Mouse (Mus musculus): ENCODE measurements around the gene Tnfsf12.

Tnfsf12 gene

GRCm38 (mm10) chr11:69680136-69680855, 15.4 kb downstream of the Tnfsf12 start:
- DNase-seq, result no peak

- DNase-seq, result no peak
Measured at GRCm38 (mm10) chr11:69679144-69679543, 16.5 kb downstream of the Tnfsf12 start.

- DNase-seq, result peak; percentile 100
Measured at GRCm38 (mm10) chr11:69672211-69672706, 23.4 kb downstream of the Tnfsf12 start, which contains the start of gene Eif4a1. Gene Eif4a1 (minus strand): TSS chr11:69672423.

GRCm38 (mm10) chr11:69671726-69672124, 23.9 kb downstream of the Tnfsf12 start:
- no peak for DNase-seq

GRCm38 (mm10) chr11:69670786-69671725, 24.6 kb downstream of the Tnfsf12 start:
- DNase-seq, result peak; percentile 95

GRCm38 (mm10) chr11:69666665-69667005, 29.0 kb downstream of the Tnfsf12 start:
- no peak for DNase-seq

- no peak for DNase-seq
Measured at GRCm38 (mm10) chr11:69665961-69666664, 29.5 kb downstream of the Tnfsf12 start, which contains the start of gene Cd68. Gene Cd68 (minus strand): TSS chr11:69666153.

- no peak for DNase-seq
Measured at GRCm38 (mm10) chr11:69665457-69665960, 30.1 kb downstream of the Tnfsf12 start.

- DNase-seq, result no peak
Measured at GRCm38 (mm10) chr11:69664841-69665240, 30.8 kb downstream of the Tnfsf12 start.

- no peak for DNase-seq
Measured at GRCm38 (mm10) chr11:69663795-69664194, 31.9 kb downstream of the Tnfsf12 start.

- DNase-seq, result no peak
Measured at GRCm38 (mm10) chr11:69662967-69663671, 32.5 kb downstream of the Tnfsf12 start.

GRCm38 (mm10) chr11:69662213-69662966, 33.3 kb downstream of the Tnfsf12 start, which contains the start of gene Mpdu1:
Gene Mpdu1 (minus strand): TSS chr11:69662642.
- peak; percentile 96 for DNase-seq

- peak; percentile 60 for DNase-seq
Measured at GRCm38 (mm10) chr11:69661221-69661881, 34.3 kb downstream of the Tnfsf12 start.

GRCm38 (mm10) chr11:69657462-69657881, 38.2 kb downstream of the Tnfsf12 start:
- no peak for DNase-seq

- peak; percentile 53 for DNase-seq
Measured at GRCm38 (mm10) chr11:69656617-69657461, 38.8 kb downstream of the Tnfsf12 start.

- no peak for DNase-seq
Measured at GRCm38 (mm10) chr11:69656065-69656455, 39.6 kb downstream of the Tnfsf12 start.

GRCm38 (mm10) chr11:69655264-69656064, 40.2 kb downstream of the Tnfsf12 start, which contains the start of gene Sox15:
Gene Sox15 (plus strand): TSS chr11:69655314.
- peak; percentile 68 for DNase-seq

- no peak for DNase-seq
Measured at GRCm38 (mm10) chr11:69654760-69655159, 40.9 kb downstream of the Tnfsf12 start.

- no peak for DNase-seq
Measured at GRCm38 (mm10) chr11:69653399-69653798, 42.2 kb downstream of the Tnfsf12 start.
